Mouse (Mus musculus) mouse embryonic stem cell (cell line): ENCODE data around the gene Foxc2.

Source experiments
- in situ Hi-C, 2 experiments: fragments of 300-500 bp; cut with MboI; formaldehyde crosslinking; loops; 1 replicate in 1 of 2; 3 replicates in 1 of 2; pipeline ENCODE4 v1.14.3; 2019 to 2020; ENCODE audit warnings: low sequenced_read_pairs in 2 of 2, low pct_unique_long_range_greater_than_20kb in 1 of 2, mixed read lengths in 1 of 2; ENCODE audit not compliant: unreplicated experiment in 1 of 2

The Foxc2 gene

DNA sequence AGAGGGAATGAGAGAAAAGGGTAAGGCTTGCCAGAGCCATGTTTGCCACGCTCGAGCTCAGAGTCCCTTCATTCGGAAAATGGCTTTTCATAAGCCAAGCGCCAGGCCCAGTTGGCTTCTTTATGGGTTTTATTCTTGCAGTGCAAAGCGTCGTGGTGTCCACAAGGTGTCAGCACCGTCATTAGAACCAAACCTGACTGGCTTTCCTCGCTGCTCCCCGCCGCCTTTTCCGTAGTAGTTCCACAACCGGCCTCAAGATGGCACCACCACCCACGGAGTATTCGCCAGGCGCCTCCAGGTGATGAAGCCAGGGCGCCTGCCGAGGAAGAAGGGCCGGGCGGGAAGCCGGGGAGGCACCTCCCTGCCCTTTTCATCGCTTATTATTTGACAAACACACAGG lies 2.7 kb upstream of the Foxc2 start:
- in situ Hi-C loops: loop anchor here (5.0 to 10.0 kb wide), 3 partner anchors 104 to 412 kb away; no protein-coding TSS in a partner anchor

DNA sequence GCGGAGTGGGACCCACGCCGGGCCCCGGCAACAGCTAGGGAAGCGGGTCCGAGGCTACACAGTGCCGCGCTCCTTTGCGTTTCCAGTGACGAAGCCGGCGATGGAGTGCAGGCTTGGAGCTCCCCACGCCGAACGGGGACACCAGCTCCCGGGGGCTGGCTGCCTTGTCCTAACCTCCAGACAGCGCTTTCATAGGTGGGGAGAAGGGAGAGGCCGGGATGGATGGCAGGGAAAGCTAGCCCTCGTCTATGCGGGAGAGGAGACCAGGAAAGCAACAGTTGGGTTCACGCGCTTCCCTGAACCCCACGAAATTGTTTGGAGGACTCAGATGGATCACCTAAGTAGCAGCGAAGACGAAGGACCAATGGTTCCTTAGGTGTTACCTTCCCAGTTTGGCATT lies 835 bp upstream of the Foxc2 start:
- in situ Hi-C loops: loop anchor here in 1 of 2 experiments (5.0 to 10.0 kb wide), 2 partner anchors 33 to 410 kb away; partner anchors contain the start of gene Foxf1

DNA sequence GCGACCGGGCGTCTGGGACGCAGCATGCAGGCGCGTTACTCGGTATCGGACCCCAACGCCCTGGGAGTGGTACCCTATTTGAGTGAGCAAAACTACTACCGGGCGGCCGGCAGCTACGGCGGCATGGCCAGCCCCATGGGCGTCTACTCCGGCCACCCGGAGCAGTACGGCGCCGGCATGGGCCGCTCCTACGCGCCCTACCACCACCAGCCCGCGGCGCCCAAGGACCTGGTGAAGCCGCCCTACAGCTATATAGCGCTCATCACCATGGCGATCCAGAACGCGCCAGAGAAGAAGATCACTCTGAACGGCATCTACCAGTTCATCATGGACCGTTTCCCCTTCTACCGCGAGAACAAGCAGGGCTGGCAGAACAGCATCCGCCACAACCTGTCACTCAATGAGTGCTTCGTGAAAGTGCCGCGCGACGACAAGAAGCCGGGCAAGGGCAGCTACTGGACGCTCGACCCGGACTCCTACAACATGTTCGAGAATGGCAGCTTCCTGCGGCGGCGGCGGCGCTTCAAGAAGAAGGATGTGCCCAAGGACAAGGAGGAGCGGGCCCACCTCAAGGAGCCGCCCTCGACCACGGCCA lies 717 bp downstream of the Foxc2 start:
- in situ Hi-C loops: loop anchor here in 1 of 2 experiments (5.0 to 10.0 kb wide), 2 partner anchors 34 to 408 kb away; partner anchors contain the start of gene Foxf1

DNA sequence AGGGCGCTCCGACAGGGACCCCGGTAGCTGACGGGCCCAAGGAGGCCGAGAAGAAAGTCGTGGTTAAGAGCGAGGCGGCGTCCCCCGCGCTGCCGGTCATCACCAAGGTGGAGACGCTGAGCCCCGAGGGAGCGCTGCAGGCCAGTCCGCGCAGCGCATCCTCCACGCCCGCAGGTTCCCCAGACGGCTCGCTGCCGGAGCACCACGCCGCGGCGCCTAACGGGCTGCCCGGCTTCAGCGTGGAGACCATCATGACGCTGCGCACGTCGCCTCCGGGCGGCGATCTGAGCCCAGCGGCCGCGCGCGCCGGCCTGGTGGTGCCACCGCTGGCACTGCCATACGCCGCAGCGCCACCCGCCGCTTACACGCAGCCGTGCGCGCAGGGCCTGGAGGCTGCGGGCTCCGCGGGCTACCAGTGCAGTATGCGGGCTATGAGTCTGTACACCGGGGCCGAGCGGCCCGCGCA lies 1.2 kb downstream of the Foxc2 start:
- in situ Hi-C loops: loop anchor here in 1 of 2 experiments (5.0 to 10.0 kb wide), 2 partner anchors 35 to 408 kb away; partner anchors contain the start of gene Foxf1

DNA sequence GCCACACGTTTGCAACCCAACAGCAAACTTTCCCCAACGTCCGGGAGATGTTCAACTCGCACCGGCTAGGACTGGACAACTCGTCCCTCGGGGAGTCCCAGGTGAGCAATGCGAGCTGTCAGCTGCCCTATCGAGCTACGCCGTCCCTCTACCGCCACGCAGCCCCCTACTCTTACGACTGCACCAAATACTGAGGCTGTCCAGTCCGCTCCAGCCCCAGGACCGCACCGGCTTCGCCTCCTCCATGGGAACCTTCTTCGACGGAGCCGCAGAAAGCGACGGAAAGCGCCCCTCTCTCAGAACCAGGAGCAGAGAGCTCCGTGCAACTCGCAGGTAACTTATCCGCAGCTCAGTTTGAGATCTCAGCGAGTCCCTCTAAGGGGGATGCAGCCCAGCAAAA lies 1.9 kb downstream of the Foxc2 start:
- in situ Hi-C loops: loop anchor here in 1 of 2 experiments (5.0 to 10.0 kb wide), 2 partner anchors 36 to 407 kb away; partner anchors contain the start of gene Foxf1

DNA sequence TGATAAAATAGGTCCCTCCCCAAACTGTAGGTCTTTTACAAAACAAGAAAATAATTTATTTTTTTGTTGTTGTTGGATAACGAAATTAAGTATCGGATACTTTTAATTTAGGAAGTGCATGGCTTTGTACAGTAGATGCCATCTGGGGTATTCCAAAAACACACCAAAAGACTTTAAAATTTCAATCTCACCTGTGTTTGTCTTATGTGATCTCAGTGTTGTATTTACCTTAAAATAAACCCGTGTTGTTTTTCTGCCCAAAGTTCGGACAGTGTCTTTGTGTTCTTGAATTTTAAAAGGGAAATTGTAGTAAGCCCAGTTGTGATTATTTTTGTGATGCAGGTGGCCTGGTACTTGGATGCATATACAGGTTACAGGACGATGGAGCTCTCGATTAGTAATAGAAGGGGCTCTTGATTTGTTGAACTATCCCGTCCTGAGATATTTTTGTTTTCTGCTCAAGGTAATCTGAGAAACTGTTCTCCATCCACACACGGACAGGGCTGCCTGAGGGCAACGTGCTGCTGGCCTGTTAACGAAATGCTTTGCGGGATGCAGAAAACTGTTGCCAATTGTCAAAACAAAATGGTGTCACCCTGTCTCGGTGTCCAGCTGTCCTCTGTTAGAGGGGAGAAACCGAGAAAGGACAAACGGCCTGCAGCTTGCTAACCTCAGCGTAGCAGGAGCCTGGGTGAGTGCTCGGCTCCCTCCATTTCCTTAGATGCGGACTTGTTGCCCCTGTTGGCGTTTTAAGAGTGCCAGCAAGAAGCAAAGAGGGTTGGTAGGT lies 2.9 kb downstream of the Foxc2 start:
- in situ Hi-C loops: loop anchor here in 1 of 2 experiments (5.0 to 10.0 kb wide), 2 partner anchors 37 to 406 kb away; partner anchors contain the start of gene Foxf1

DNA sequence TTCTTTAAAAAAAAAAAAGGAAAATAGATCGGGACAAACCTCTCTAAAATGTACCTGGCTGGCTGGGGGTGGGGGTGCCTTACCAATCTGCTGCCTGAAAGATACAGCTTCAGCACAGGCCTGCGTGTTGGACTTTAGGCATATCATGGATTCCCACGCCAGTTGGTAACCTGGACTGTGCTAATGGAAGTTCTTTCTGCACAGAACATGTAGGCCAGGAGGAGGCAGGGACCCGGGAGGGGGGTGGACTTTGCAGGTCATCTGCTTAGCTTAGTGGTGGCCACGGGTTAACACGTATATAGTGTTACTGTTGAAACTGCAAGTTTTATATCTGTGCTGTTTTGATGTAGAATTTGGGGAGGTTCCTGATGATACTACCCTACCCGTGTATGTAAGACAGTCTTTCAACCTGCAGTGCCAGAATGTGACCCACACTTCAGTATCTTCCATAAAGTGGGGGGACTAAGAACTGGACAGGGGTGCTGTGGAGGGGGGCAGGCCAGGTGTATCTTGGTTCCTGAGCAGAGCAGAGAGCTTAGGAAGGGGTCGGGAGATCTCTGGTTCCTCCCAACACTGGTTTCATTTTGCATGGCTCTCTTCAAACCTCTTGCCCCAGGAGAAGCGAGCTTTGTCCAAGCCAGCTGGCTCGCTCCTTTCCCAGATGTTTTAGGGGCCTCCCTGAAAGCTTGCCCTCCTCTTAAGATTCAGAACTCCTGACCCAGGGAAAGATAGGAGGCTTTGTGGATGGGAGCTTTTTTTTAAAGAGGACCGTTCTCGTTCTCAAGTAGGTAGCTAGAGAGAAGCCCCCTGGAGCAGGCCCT lies 3.9 kb downstream of the Foxc2 start:
- in situ Hi-C loops: loop anchor here in 1 of 2 experiments (5.0 to 10.0 kb wide), 2 partner anchors 38 to 405 kb away; partner anchors contain the start of gene Foxf1

DNA sequence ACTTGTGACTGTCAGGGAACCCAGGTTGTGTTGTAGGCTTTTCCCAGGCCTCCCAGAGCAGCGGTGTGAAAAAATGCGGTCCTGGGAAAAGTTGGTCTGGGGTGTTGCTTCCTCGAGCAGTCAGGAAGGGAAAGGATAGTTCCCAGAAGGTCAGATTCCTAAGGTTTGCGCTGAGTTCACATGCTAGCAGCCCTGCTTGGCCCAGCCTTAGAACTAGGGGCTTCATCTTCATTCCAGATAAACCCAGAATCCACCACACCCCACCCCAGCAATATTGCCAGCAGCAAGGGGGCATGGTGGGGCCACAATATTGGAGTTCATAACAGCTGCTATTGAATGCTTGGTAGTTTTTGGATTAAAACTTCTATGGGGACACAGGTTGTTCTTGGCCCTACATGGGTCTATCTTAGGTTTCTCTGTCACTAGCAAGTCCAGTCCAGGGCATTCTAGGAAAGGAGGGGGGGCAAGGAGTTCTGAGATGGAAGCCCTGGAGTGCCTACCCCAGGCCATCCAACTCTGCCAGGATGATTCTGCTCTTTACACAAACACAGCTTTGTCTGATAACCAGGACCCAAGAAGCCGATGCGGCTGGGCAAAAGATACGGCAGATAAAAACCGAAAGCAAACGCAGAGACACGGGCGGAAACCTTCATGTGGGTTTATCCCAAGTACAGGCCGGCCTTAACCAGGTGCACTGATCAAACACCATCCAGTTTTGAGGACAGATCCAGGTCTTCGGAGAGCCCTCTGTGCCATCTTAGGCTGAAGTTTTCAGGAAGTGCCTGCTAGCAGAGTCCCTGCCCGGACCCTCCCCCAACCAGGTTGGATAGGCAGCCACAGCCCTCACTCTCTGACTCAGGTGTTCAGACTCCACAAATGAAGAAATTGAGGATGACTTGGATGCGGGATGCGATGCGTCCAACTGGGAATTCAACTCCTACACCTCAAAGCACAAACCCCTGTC lies 4.8 kb downstream of the Foxc2 start:
- in situ Hi-C loops: no loop called here

DNA sequence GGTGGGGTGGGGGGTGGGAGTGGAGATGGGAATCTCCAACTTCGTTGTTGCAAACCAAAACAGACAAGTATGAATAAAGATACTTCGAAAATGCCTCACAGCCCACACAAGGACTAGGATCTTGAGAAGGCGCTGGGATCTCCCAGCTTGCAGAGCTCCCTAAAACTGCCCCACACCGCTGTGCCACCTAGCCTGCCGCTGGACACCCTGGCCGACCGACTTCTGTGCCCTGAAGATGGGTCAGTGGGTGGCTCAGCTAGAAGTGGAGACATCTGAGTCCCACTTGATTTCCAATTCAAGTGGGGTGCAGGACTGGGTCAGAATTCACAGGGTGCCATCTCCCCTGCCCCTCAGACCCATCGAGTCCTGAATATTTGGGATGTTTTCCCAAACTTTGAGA lies 5.7 kb downstream of the Foxc2 start:
- in situ Hi-C loops: no loop called here

DNA sequence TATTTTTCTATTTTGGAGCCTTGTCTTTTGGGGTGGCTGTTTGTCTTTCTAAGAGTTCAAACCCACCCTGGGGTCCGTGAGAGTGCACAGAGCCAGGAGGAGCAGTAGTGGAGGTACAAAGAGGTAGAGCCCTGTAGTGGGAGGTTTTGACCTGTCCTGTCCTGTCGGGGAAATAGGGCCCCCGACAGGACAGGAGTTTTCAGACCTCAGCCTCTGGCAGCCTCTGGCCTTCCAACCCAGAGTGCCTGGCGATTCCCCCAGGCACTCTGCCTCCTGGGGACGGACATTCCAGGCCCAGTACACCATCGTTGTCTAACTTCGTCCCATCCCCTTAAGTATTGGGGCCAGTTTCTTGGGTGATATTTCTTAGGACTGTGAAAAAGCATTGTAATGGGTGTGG lies 6.4 kb downstream of the Foxc2 start:
- in situ Hi-C loops: no loop called here

DNA sequence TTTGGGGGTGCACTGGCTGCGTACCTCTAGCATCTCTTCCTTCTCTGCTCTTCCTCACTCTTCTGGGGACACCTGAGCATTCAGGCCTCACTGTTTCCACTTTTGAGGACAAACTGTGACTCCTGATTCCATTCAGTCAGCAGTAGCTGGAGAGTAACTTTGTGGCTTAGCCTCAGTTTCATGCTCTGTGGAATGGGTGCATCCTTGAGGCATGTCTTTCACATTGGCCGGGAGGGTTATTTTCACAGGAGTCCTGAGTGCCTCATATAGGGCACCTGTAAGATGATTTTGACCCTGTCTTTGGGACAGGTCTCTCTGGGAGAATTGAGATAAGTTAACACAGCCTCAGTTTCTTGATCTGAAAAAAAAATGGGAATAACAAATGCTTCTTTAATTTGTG lies 7.1 kb downstream of the Foxc2 start:
- in situ Hi-C loops: no loop called here

DNA sequence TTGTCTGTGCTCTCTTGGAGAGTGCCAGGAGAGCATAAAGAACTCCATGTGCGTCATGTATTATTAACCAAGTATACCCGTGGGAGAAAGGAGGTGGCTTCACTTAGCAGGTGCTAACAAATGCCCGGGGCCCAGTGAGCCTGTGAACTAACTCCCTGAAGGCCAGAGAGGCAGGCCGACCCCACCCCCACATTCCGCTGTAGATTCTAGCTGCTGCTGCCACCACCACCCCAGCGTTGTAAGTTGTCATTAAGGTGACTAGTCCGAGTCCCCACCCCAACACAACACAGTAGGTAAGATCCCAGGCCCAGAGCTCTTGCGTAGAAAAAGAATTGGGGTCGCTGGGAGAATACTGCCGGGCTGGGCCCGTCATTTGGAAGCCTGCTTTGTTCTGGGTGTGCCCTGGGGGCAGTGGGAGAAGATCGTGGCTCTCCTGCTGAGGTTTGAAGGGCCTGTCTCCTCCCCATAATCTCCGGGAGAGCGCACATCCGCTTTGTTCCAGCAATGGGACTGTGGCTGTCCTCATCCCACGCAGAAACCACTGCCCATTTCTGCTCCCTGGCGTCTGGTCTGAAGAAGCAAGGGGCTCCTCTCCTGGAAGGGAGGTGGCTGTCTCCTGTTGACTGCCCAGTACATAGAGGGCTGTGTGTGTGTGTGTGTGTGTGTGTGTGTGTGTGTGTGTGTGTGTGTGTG lies 8.7 kb downstream of the Foxc2 start:
- in situ Hi-C loops: loop anchor here in 1 of 2 experiments (25.0 kb wide), 1 partner anchor 613 kb away; the partner anchor contains the start of gene Jph3

DNA sequence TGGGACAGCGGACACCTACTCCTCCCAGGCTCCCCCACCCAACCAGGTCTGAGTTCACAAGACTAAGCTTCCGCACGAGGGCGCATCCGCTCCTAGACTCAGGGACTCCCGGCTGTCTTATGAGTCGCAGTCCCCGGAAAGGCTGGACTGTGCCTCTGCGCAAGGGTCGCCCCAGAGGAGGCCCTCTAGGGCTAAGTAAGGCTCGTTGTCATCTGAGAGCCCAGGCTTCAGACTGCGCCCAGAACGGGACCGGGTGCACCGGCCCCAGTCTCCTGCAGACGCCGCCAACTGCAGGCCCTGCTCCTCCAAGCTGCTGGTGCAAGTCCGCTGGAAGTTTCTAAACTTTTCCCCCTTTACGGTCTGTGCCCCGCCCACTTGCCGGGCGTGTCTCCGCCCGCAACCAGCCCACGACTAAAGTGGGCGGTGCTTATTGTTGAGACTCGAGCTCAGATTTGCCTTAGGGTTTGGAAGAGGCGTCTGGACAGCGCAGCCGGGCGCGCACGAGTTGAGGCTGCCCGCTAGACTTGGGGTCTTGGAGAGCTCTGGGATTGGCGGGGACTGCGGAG lies 9.4 kb downstream of the Foxc2 start:
- in situ Hi-C loops: loop anchor here in 1 of 2 experiments (25.0 kb wide), 1 partner anchor 612 kb away; the partner anchor contains the start of gene Jph3

DNA sequence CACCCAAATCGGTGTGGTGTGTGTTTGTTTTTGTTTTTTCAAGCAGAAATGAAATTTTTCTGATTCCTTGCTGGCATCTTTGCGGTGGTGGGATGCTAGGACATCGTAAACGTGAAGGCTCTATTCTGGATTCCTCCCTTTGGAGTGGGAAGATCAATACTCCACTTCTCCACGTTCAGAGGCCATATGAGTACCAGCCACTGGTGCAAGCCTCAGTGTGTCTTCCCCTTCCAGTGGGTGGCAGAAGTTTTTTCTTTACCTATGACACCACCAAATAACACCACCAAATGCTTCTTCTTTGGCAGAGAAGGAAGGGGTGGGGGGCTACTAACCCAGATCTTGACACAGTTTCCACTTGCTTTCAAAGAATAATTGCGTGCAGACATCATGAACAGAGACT lies 10.2 kb downstream of the Foxc2 start:
- in situ Hi-C loops: loop anchor here in 1 of 2 experiments (25.0 kb wide), 1 partner anchor 611 kb away; the partner anchor contains the start of gene Jph3

DNA sequence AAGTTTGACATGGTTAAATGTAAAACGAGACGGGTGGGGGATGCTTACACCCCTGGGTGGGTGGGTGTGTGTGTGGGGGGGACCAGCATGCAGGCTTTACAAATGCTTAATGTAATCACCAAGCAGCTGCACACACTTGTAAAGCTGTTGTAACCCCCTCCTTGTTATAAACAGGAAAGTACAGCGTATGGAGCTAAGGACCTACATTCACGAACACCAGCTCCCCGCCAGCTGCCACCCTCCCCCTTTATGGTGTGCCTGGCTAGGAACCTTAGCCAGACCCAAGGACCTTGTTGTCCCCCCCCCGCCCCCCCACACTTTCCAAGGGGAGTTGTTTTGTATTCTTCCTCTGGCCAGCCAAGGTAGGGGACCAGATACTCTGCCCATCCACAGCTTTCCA lies 10.7 kb downstream of the Foxc2 start:
- in situ Hi-C loops: loop anchor here in 1 of 2 experiments (25.0 kb wide), 1 partner anchor 611 kb away; the partner anchor contains the start of gene Jph3

DNA sequence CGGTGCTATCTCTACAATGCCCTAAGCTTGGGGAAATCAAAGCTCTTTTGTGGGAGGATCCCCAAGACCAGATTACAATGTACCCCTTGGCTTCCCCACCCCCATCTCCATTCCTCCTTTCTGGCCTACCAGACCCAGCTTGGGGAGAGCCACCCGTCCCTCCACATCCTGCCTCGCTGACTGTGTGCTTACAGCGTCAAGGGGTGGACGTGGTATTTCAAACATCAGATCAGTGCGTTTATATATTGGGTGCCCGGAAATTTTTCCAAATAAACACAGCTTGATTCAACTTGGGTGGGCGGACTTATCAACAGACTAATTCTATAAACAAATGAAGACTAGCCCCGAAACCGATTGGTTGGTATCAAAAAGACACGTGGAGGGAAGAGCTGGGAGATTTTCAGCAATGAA lies 11.3 kb downstream of the Foxc2 start:
- in situ Hi-C loops: loop anchor here in 1 of 2 experiments (25.0 kb wide), 1 partner anchor 610 kb away; the partner anchor contains the start of gene Jph3
